Mouse (Mus musculus) urinary bladder, postnatal 4 days (tissue): ENCODE measurements at regions not wholly inside any gene's neighbourhood (a gene's known extent, or its start where the extent isn't known, plus 50 kb on each side); places are given as distances from the start of the nearest gene placed in this dataset.

ENCODE experiments used
- DNase-seq, 2 experiments: peaks; one replicate each; pipeline ENCODE4 v3.0.0; 2021 to 2022; ENCODE audit warnings: low spot score in 2 of 2

- DNase-seq = no peak
These were observed 65.3 kb downstream of the Cdca7 start for GRCm38 (mm10) chr2:72541246-72541645.

DNA sequence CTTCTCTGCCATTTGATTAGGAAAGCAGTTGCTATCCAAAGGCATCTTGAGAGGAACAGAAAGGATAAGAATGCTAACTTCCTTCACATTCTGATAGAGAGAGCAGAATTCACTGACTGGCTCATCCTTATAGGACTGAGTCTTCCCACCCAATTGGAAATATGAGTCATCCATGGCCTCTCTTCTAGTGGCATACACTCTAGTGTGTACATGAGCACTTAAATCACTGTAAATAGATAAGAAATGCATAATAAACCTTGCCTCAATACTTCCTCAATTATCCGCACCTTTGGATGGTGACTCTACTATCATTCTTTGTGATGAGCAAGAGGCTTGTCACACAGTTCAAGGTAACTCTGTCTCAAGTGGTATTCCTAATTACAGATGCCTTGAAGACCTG lies 69.5 kb downstream of the Cdca7 start:
- no peak for DNase-seq

- DNase-seq = no peak
These were observed 70.5 kb downstream of the Cdca7 start for GRCm38 (mm10) chr2:72546476-72546875.

GRCm38 (mm10) chr2:72546963-72547362 lies 71.0 kb downstream of the Cdca7 start:
- no peak for DNase-seq

GRCm38 (mm10) chr2:72551268-72551667 lies 75.3 kb downstream of the Cdca7 start:
- DNase-seq = no peak

GRCm38 (mm10) chr2:72554603-72555002 lies 78.6 kb downstream of the Cdca7 start:
- DNase-seq = peak in 1 of 2 experiments; percentile 21

GRCm38 (mm10) chr2:72555116-72555515 lies 79.2 kb downstream of the Cdca7 start:
- DNase-seq = no peak

GRCm38 (mm10) chr2:72555556-72555955 lies 79.6 kb downstream of the Cdca7 start:
- DNase-seq = no peak

DNA sequence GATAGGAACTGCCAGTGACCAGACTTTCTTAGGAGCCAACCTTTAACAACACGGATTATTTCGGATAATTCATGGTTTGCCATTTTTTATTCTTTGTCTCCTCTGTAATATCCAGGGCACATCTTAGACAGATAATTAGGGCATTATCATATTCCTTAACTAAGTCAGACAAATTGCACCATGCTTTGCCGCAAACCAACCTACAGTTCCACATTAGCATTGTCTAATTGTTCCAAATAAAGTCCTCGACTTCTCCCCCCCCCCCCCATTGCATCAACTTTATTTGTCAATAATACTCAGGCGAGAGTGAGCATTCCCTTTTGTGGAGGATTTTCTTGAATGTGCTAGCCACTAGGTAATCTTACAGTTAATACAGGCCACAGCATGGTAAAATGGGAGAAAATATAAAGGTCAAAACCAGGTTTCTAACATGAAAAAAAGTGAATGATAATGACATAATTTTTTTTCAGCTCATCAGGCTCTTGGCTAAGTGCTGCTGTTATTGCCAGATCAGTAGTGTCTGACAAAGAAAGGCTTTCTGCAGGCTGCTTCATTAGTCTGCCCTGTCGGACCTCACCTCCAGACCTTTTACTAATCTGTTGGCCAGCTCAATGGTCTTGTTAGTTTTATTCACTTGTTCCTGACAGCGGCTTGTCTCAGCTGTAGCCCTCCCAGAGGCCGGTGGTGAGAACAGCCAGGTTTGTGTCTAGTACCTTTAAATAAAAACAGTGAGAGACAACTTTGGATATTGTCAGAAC lies 80.3 kb downstream of the Cdca7 start:
- no peak for DNase-seq

DNA sequence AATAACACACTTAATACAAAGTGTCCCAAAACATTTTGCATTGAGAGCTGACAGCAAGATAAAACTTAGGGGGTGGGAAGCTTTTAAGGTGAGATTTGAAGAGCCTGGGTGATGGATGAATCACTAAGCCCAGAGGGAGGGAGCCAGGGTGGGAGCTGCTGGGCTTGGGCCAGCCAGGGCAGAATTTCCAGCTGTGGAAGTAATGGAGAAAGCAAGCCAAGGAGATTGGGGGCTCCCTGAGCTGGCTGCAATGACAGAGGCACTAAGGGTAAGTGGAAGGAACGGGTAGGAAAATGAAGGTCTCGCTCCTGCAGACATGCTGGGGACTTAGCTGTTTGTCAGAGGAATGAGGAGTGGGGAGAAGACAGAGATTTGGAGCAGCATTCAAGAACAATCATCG lies 81.2 kb downstream of the Cdca7 start:
- peak in 1 of 2 experiments; percentile 24 for DNase-seq

DNA sequence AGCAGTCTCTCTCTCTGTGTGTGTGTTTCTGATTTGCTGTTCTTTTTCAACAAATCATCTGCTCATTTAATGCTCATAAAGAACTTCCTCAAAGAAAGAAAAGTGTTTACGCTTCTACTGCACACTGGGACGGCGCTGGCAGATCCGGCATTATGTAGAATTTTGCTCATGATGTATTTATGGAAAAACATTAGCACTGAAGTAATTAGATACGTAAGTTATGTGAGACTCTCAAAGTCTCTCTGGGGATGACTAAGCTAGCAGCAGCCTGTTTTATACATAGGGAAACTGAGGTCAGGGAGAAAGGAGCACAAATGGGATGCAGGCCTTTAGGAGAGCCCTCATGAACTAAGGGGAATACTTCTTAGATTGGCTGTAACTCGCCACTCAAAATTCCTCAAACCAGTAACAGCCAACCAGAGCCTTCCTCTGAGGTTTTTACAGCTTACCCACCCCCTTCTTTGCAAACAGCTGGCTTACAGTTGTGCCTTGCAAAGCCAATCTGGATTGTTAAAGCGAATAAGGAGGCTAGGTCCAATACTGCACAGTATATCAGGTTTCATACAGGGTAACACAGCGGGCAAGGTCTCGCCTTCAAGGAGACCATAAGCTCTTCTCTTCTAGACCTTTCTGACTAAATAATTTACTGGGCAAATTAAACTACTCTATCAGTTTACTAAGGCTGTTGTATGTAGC lies 81.8 kb downstream of the Cdca7 start:
- DNase-seq = no peak

GRCm38 (mm10) chr2:72561383-72561782 lies 85.4 kb downstream of the Cdca7 start:
- DNase-seq = no peak

DNA sequence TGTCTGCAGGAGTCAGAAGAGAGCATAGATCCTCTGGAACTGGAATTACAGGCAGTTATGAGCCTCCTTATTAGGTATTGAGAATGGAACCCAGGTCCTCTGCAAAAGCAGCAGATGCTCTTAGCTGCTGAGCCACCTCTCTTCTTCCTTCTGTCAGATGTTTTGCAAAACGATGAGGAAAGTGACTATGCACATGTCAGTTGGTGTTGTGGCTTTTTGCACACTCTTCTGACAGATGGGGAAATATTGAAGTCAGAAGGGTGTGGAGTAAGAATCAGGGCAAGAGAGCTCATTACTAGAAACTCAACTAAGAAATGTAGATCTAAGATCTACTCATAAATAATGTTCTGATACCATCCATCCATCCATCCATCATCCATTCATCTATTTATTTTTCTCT lies 102.4 kb downstream of the Cdca7 start:
- DNase-seq = no peak

GRCm38 (mm10) chr2:72581136-72581535 lies 105.2 kb downstream of the Cdca7 start:
- no peak for DNase-seq

GRCm38 (mm10) chr2:72588814-72589213 lies 112.9 kb downstream of the Cdca7 start:
- DNase-seq = no peak

DNA sequence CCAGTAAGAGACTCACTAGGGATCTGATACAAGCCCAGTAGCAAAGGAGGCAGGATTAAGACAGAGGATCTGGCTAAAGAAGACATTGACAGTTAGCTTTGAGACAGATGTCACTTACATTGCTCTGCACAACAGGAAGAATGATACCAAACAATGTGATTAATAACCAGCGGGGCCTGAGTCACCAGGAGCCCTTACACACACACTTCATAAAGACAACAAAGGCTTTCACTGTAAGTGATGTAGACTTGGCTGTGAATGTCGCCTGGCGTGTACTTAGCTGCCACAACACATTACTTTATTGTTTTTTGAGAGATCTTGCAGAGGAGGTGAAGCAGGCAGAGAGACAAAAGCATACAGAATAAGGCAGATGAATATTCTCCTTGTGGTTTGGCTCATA lies 116.1 kb downstream of the Cdca7 start:
- no peak for DNase-seq

GRCm38 (mm10) chr2:72596994-72597925 lies 121.3 kb downstream of the Cdca7 start:
- DNase-seq = no peak

DNA sequence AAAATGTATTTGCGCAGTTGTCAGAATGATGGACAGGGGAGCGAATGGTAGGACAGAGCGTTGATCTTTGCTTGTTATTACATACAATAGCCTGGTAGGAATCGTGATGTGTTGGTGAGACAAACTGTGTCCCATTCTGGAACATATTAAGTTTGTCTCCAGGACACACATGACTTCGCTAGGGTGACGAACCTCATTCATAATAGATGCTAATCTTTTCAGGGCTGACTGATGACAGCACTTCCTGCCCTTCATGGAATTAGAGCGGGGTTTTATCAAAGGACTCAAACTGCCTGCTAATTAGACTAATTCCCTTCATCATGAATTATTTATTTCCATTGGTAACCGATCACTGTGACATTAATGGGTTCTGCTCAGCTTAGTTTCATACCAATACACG lies 122.0 kb downstream of the Cdca7 start:
- DNase-seq = no peak

DNA sequence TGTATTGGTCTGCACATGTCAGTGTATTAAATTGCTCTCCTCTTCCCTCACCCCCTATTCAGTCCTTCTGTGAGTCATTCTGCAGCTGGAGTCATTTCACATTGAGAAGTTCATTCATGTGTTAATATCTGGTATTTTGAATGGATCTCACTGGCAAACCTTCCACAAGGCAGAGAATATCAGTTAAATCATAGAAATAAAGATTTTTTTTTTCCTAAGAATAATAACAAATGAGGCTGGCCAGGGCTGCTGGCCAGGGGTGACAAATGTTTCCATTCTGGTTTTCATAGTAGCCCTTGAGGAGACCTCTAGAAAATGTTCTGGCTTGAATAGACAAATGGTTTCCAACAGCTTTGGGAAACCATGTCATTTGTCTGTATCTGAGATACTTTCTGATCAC lies 124.8 kb downstream of the Cdca7 start:
- DNase-seq = no peak

- no peak for DNase-seq
These were observed 126.2 kb downstream of the Cdca7 start for GRCm38 (mm10) chr2:72602152-72602551.

DNA sequence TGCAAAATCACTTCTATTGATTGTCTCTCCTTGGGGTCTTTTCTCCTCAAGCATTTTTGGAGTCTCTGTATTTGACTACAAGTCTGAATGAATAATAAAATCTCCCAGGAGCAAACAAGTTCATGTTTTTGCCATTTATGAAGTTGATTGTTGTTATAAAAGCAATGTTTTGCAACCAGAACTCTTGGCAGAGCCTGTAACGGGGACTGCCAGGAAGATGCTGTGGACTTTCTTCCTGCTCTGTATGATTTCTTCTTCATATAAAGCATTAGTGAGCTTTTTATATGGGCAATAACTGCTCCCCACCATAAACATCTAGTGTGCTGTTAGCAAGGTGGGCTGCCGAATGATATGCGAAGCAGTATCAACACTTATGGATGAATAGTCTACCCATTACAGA lies 136.3 kb downstream of the Cdca7 start:
- DNase-seq = no peak

GRCm38 (mm10) chr2:72614256-72614655 lies 138.3 kb downstream of the Cdca7 start:
- peak; percentile 33 to 72 for DNase-seq
